Comparison of ENCODE assay signal across 22 mouse cellular contexts in genomic region chr3:62395368-62395767, GRCm38 (mm10). TPM values are rescaled to one million over a fixed set of nuclear protein-coding genes. Genes with fewer than 3 reads are reported as not detected.
A peak's percentile ranks its signal among the peaks of the same experiment; 100 is the strongest.
DNase-seq lines count a peak whose midpoint lies in the region; ATAC-seq and TF ChIP-seq lines count a peak whose summit lies in the region.
"Had no signal": no experiment of that assay in that cellular context is flagged by ENCODE, and none has a peak within 500 bp of the region (broad histone marks: within the 10 kb centered on the region; RNA-seq: fewer than 3 reads in every experiment).

No protein-coding gene starts in this region.

- WGBS in embryonic facial prominence, embryonic 12.5 days = 62% methylated on average over 5 of the region's 5 CpGs
- WGBS in embryonic facial prominence, embryonic 10.5 days = 66% methylated on average over 5 of the region's 5 CpGs
- 62% methylated on average over 5 of the region's 5 CpGs for WGBS in lung, embryonic 14.5 days
- 66% methylated on average over 5 of the region's 5 CpGs for WGBS in embryonic facial prominence, embryonic 14.5 days
- WGBS in limb, embryonic 13.5 days = 52% methylated on average over 5 of the region's 5 CpGs

- H3K27ac ChIP-seq in embryonic facial prominence, embryonic 12.5 days = peak overlapping the region; percentile 31; the same call in 1 of the 2 replicates
- H3K27ac ChIP-seq in embryonic facial prominence, embryonic 10.5 days (replicated peaks) = no peak overlapping the region
- H3K27ac ChIP-seq in lung, embryonic 14.5 days (ENCODE audit: low read depth) = peak overlapping the region; percentile 12; the same call in 1 of the 2 replicates
- H3K27ac ChIP-seq in embryonic facial prominence, embryonic 14.5 days (replicated peaks; ENCODE audit: low read depth, low read length) = 0 out of 2 replicates have a peak overlapping the region, but pooled peaks have one; percentile 6
- H3K27ac ChIP-seq in limb, embryonic 13.5 days = peak overlapping the region; percentile 16; the same call in 1 of the 2 replicates
- H3K27ac ChIP-seq: forebrain, embryonic 13.5 days; hindbrain, embryonic 15.5 days; neural tube, embryonic 12.5 days had no signal

- no peak for TF ChIP-seq CTCF in lung, embryonic 14.5 days (IDR thresholded peaks at IDR 0.05; ENCODE audit: low read depth)

- H3K27me3 ChIP-seq in embryonic facial prominence, embryonic 12.5 days = no peaks in the 10 kb centered on the region
- H3K27me3 ChIP-seq in embryonic facial prominence, embryonic 10.5 days (replicated peaks; ENCODE audit: low read depth, poor library complexity, severe bottlenecking) = no peaks in the 10 kb centered on the region
- H3K27me3 ChIP-seq in lung, embryonic 14.5 days (ENCODE audit: insufficient read depth, low read length) = no peaks in the 10 kb centered on the region
- no peaks in the 10 kb centered on the region for H3K27me3 ChIP-seq in embryonic facial prominence, embryonic 14.5 days (replicated peaks; ENCODE audit: control insufficient read depth, insufficient read depth, low read length)
- H3K27me3 ChIP-seq in limb, embryonic 13.5 days = no peaks in the 10 kb centered on the region
- H3K27me3 ChIP-seq: forebrain, embryonic 13.5 days; hindbrain, embryonic 15.5 days; megakaryocyte, embryonic 14.5 days; neural tube, embryonic 12.5 days had no signal

- DNase-seq in embryonic facial prominence, embryonic 10.5 days (ENCODE audit: low spot score) = no peak
- DNase-seq in lung, embryonic 14.5 days = no peak
- DNase-seq in lung, postnatal 36 days = no peak
- no peak for DNase-seq in embryonic facial prominence, embryonic 14.5 days (ENCODE audit: low spot score)
- DNase-seq in left cerebral cortex, postnatal 36 days (ENCODE audit: low spot score in 2 of 2) = no peak
- DNase-seq: adrenal gland, postnatal 14 days; cerebellum, adult 2 months; cerebellum, postnatal 36 days; gastrocnemius, postnatal 36 days; heart, postnatal 4 days; liver, postnatal 0 days; midbrain, embryonic 14.5 days; right cerebral cortex, postnatal 14 days; thymus, postnatal 36 days had no signal

- no peaks in the 10 kb centered on the region for H3K36me3 ChIP-seq in embryonic facial prominence, embryonic 12.5 days
- H3K36me3 ChIP-seq in embryonic facial prominence, embryonic 10.5 days (replicated peaks) = no peaks in the 10 kb centered on the region
- 0 out of 2 replicates have a peak, but pooled peaks cover 4% of the 10 kb centered on the region for H3K36me3 ChIP-seq in lung, embryonic 14.5 days (ENCODE audit: insufficient read depth)
- no peaks in the 10 kb centered on the region for H3K36me3 ChIP-seq in embryonic facial prominence, embryonic 14.5 days (ENCODE audit: control insufficient read depth, insufficient read depth, low read length)
- no peaks in the 10 kb centered on the region for H3K36me3 ChIP-seq in limb, embryonic 13.5 days
- H3K36me3 ChIP-seq: hindbrain, embryonic 15.5 days; neural tube, embryonic 12.5 days had no signal

- no peak for ATAC-seq in embryonic facial prominence, embryonic 12.5 days (ENCODE audit: insufficient number of reproducible peaks, insufficient read depth, low FRiP score, low TSS enrichment)
- no peak for ATAC-seq in lung, embryonic 14.5 days (ENCODE audit: insufficient read depth)
- no peak for ATAC-seq in embryonic facial prominence, embryonic 14.5 days (ENCODE audit: low read depth)
- ATAC-seq in limb, embryonic 13.5 days (ENCODE audit: low FRiP score, low read depth) = no peak
- ATAC-seq in erythroblast, adult 5-6 weeks (replicated peaks; ENCODE audit: low FRiP score, poor library complexity, severe bottlenecking) = no peak
- ATAC-seq: forebrain, embryonic 13.5 days; liver, postnatal 0 days had no signal

- intact Hi-C loops in left cerebral cortex, postnatal 36 days (cut with DNase I) = no loop called here

- no peak overlapping the region for H3K4me3 ChIP-seq in embryonic facial prominence, embryonic 12.5 days
- H3K4me3 ChIP-seq in embryonic facial prominence, embryonic 10.5 days = no peak overlapping the region
- H3K4me3 ChIP-seq in lung, embryonic 14.5 days (ENCODE audit: low read depth, low read length) = no peak overlapping the region
- H3K4me3 ChIP-seq in embryonic facial prominence, embryonic 14.5 days (ENCODE audit: low read depth, low read length) = no peak overlapping the region
- H3K4me3 ChIP-seq in limb, embryonic 13.5 days = no peak overlapping the region
- H3K4me3 ChIP-seq: forebrain, embryonic 13.5 days; hindbrain, embryonic 15.5 days; megakaryocyte, embryonic 14.5 days; neural tube, embryonic 12.5 days had no signal

- H3K4me2 ChIP-seq in embryonic facial prominence, embryonic 12.5 days (replicated peaks) = no peak overlapping the region
- no peak overlapping the region for H3K4me2 ChIP-seq in lung, embryonic 14.5 days
- H3K4me2 ChIP-seq in embryonic facial prominence, embryonic 14.5 days (ENCODE audit: low read depth, low read length) = no peak overlapping the region
- H3K4me2 ChIP-seq in limb, embryonic 13.5 days (replicated peaks) = no peak overlapping the region
- H3K4me2 ChIP-seq: forebrain, embryonic 13.5 days; hindbrain, embryonic 15.5 days; liver, embryonic 11.5 days; neural tube, embryonic 12.5 days had no signal

- no peaks in the 10 kb centered on the region for H3K9me3 ChIP-seq in embryonic facial prominence, embryonic 12.5 days
- H3K9me3 ChIP-seq in embryonic facial prominence, embryonic 10.5 days = no peaks in the 10 kb centered on the region
- no peaks in the 10 kb centered on the region for H3K9me3 ChIP-seq in lung, embryonic 14.5 days (ENCODE audit: low read depth, low read length)
- no peaks in the 10 kb centered on the region for H3K9me3 ChIP-seq in embryonic facial prominence, embryonic 14.5 days (ENCODE audit: control insufficient read depth, low read length)
- H3K9me3 ChIP-seq in limb, embryonic 13.5 days = no peaks in the 10 kb centered on the region
- H3K9me3 ChIP-seq: forebrain, embryonic 13.5 days; hindbrain, embryonic 15.5 days; megakaryocyte, embryonic 14.5 days; neural tube, embryonic 12.5 days had no signal

- H3K4me1 ChIP-seq in embryonic facial prominence, embryonic 12.5 days = peaks cover 7% of the 10 kb centered on the region
- peaks cover 18% of the 10 kb centered on the region for H3K4me1 ChIP-seq in embryonic facial prominence, embryonic 10.5 days
- peaks cover 10% of the 10 kb centered on the region for H3K4me1 ChIP-seq in lung, embryonic 14.5 days (ENCODE audit: insufficient read depth)
- H3K4me1 ChIP-seq in embryonic facial prominence, embryonic 14.5 days (ENCODE audit: control insufficient read depth, insufficient read depth, low read length) = peaks cover 42% of the 10 kb centered on the region
- H3K4me1 ChIP-seq in limb, embryonic 13.5 days = peaks cover 50% of the 10 kb centered on the region
- H3K4me1 ChIP-seq: hindbrain, embryonic 15.5 days; megakaryocyte, embryonic 14.5 days; neural tube, embryonic 12.5 days had no signal

- no peak overlapping the region for H3K9ac ChIP-seq in embryonic facial prominence, embryonic 12.5 days
- no peak overlapping the region for H3K9ac ChIP-seq in lung, embryonic 14.5 days
- H3K9ac ChIP-seq in embryonic facial prominence, embryonic 14.5 days (ENCODE audit: low read depth, low read length) = no peak overlapping the region
- no peak overlapping the region for H3K9ac ChIP-seq in limb, embryonic 13.5 days
- H3K9ac ChIP-seq: forebrain, embryonic 13.5 days; hindbrain, embryonic 15.5 days; liver, postnatal 0 days; neural tube, embryonic 12.5 days had no signal

RNA-seq across cellular contexts. Expression of gene Arhgef26, which starts 57.2 kb away (rescaled TPM):
- polyA plus RNA-seq in embryonic facial prominence, embryonic 12.5 days (2016; fragmentation: Nextera tagmentation; extraction: Ambion mirVana) = 12.5 and 12.9 TPM in 2 replicates
- 6.9 and 8.2 TPM in 2 replicates for polyA plus RNA-seq in embryonic facial prominence, embryonic 10.5 days (2016; fragmentation: Nextera tagmentation; extraction: Ambion mirVana)
- 11.7 and 13.6 TPM in 2 replicates for polyA plus RNA-seq in lung, embryonic 14.5 days (2014; fragmentation: Nextera tagmentation; extraction: Ambion mirVana)
- 7.7 and 9.4 TPM in 2 replicates for polyA plus RNA-seq in embryonic facial prominence, embryonic 14.5 days (2014; fragmentation: Nextera tagmentation; extraction: Ambion mirVana)
- 9.6 and 10.5 TPM in 2 replicates for polyA plus RNA-seq in limb, embryonic 13.5 days (2015; fragmentation: Nextera tagmentation; extraction: Ambion mirVana)
- total RNA-seq in left cerebral cortex, postnatal 36 days (2021) = 10 to 100 TPM; 21.1 to 21.5 TPM
- total RNA-seq in erythroblast, adult 5-6 weeks (2015; ENCODE audit: low replicate concordance) = not detected in 2 replicates
- total RNA-seq in erythroblast, adult 5-6 weeks (2017; ENCODE audit: low replicate concordance) = 0.84 TPM in 1 of 2 replicates, not detected in the other
